Mouse (Mus musculus) ES-E14 (cell line): ENCODE data around the gene Nyap1.
"Not testable (repeated sequence)": the region's sequence is repeated elsewhere in the genome, so short reads cannot be mapped to it uniquely, and the experiment has no call there.

ENCODE experiments used
- CHD2 ChIP-seq: IDR thresholded peaks from 2 replicates; pipeline ENCODE4 v1.6.1; 2014; ENCODE audit warnings: mild to moderate bottlenecking, low read depth, low read length, inconsistent platforms
- HCFC1 ChIP-seq: IDR thresholded peaks from 2 replicates; pipeline ENCODE4 v1.6.1; 2012; ENCODE audit warnings: low read length, inconsistent platforms, borderline replicate concordance; ENCODE audit not compliant: insufficient read depth
- MAFK ChIP-seq: IDR thresholded peaks from 2 replicates; pipeline ENCODE4 v1.6.1; 2014; ENCODE audit warnings: mild to moderate bottlenecking, low read depth, low read length, inconsistent platforms; ENCODE audit not compliant: insufficient read depth
- ZC3H11A ChIP-seq: IDR thresholded peaks from 2 replicates; pipeline ENCODE4 v1.6.1; 2012; ENCODE audit warnings: low read depth, mild to moderate bottlenecking, inconsistent platforms, low read length, borderline replicate concordance
- ZNF384 ChIP-seq: IDR thresholded peaks from 2 replicates; pipeline ENCODE4 v1.6.1; 2012; ENCODE audit warnings: low read depth, low read length, inconsistent platforms

GRCm38 (mm10) chr5:137720558-137721164, 20.7 kb downstream of the Nyap1 start:
- TF ChIP-seq CHD2, HCFC1, ZC3H11A: not testable (repeated sequence)
- TF ChIP-seq ZNF384 (0 out of 2 replicates have a peak, but pooled peaks have one; percentile 29), MAFK (0 out of 2 replicates have a peak, but pooled peaks have one; percentile 19)
